Mouse (Mus musculus) kidney, embryonic 14.5 days (tissue): ENCODE results near the gene Myh11. TPM values are rescaled to one million over a fixed set of nuclear protein-coding genes. Genes with fewer than 3 reads are reported as not detected.

Experiments used
- ATAC-seq: fragments of 200-750 bp; cut with Nextera tagmentation; 2 replicates; pipeline ENCODE4 v1.8.0; 2017; ENCODE audit warnings: moderate number of reproducible peaks, mild to moderate bottlenecking, moderate TSS enrichment, moderate library complexity; ENCODE audit not compliant: low FRiP score, low TSS enrichment
- H3K27ac ChIP-seq: fragments of 300-500 bp; sonication (generic); 2 replicates; pipeline ENCODE4 v1.5.1; 2014; ENCODE audit warnings: low read depth, mild to moderate bottlenecking, low read length, moderate library complexity, mixed read lengths
- H3K27me3 ChIP-seq: fragments of 300-500 bp; sonication (generic); 2 replicates; pipeline ENCODE4 v1.6.1; 2014; ENCODE audit warnings: mild to moderate bottlenecking, low read length; ENCODE audit not compliant: control insufficient read depth, insufficient read depth
- H3K36me3 ChIP-seq: fragments of 300-500 bp; sonication (generic); 2 replicates; pipeline ENCODE4 v1.6.1; 2014; ENCODE audit warnings: low read length, mixed read lengths; ENCODE audit not compliant: control insufficient read depth, insufficient read depth
- H3K4me1 ChIP-seq: fragments of 300-500 bp; sonication (generic); 2 replicates; pipeline ENCODE4 v1.6.1; 2014; ENCODE audit warnings: low read length, mixed read lengths; ENCODE audit not compliant: control insufficient read depth, insufficient read depth
- H3K4me2 ChIP-seq: fragments of 300-500 bp; sonication (generic); replicated peaks from 2 replicates; pipeline ENCODE4 v1.6.1; 2014; ENCODE audit warnings: low read depth, mild to moderate bottlenecking, low read length
- H3K4me3 ChIP-seq: fragments of 300-500 bp; sonication (generic); 2 replicates; pipeline ENCODE4 v1.5.1; 2014; ENCODE audit warnings: mild to moderate bottlenecking, low read length
- H3K9ac ChIP-seq: fragments of 300-500 bp; sonication (generic); 2 replicates; pipeline ENCODE4 v1.6.1; 2014; ENCODE audit warnings: low read depth, mild to moderate bottlenecking, low read length, moderate library complexity
- H3K9me3 ChIP-seq: fragments of 300-500 bp; sonication (generic); 2 replicates; pipeline ENCODE4 v1.6.1; 2016; ENCODE audit warnings: low read length; ENCODE audit not compliant: control insufficient read depth
- WGBS: fragments of 180-500 bp; shearing (Covaris S2); extraction: QIAGEN DNeasy Blood & Tissue Kit; methylation state at CpG from one replicate; pipeline ENCODE4 v1.1.7; 2014; 5-methylcytosine and 5-hydroxymethylcytosine counted together
- polyA plus RNA-seq: library from polyadenylated mRNA; unstranded; fragments of >200 nt; fragmentation: Nextera tagmentation; extraction: Ambion mirVana; gene quantifications from 2 replicates; pipeline ENCODE4 v1.2.1, GENCODE M21; 2014

The Myh11 gene
- polyA plus RNA-seq, 1 experiment from 2014 or later, result 3.5 TPM

- Histone ChIP-seq H3K9me3 (no peaks in the 10 kb centered on the region), H3K36me3 (no peaks in the 10 kb centered on the region), H3K4me3 (no peak overlapping the region), H3K4me2 (no peak overlapping the region), H3K9ac (no peak overlapping the region), H3K27ac (no peak overlapping the region), H3K27me3 (no peaks in the 10 kb centered on the region), H3K4me1 (no peaks in the 10 kb centered on the region)
- WGBS, result 11% methylated on average over 2 of the region's 2 CpGs
- peak; percentile 87 for ATAC-seq
Observed at GRCm38 (mm10) chr16:14258856-14259255, 32.3 kb downstream of the Myh11 start.

- H3K27ac ChIP-seq, result no peak overlapping the region
Observed at GRCm38 (mm10) chr16:14253586-14253985, 37.6 kb downstream of the Myh11 start.

GRCm38 (mm10) chr16:14252877-14253276, 38.3 kb downstream of the Myh11 start:
- no peaks in the 10 kb centered on the region for H3K4me1 ChIP-seq
- H3K27me3 ChIP-seq, result no peaks in the 10 kb centered on the region
- WGBS, result 73% methylated on average over 4 of the region's 4 CpGs
- no peak overlapping the region for H3K4me2 ChIP-seq
- H3K9ac ChIP-seq, result no peak overlapping the region
- H3K36me3 ChIP-seq, result no peaks in the 10 kb centered on the region
- no peak overlapping the region for H3K4me3 ChIP-seq
- no peak for ATAC-seq
- no peaks in the 10 kb centered on the region for H3K9me3 ChIP-seq
- no peak overlapping the region for H3K27ac ChIP-seq

More at GRCm38 (mm10) chr16:14253586-14253985, 37.6 kb downstream of the Myh11 start:
- no peak for ATAC-seq
- H3K4me3 ChIP-seq, result no peak overlapping the region
- WGBS, result 79% methylated on average over 3 of the region's 3 CpGs
- no peak overlapping the region for H3K4me2 ChIP-seq
- H3K9ac ChIP-seq, result no peak overlapping the region
- H3K4me1 ChIP-seq, result no peaks in the 10 kb centered on the region
- H3K27me3 ChIP-seq, result no peaks in the 10 kb centered on the region
- H3K36me3 ChIP-seq, result no peaks in the 10 kb centered on the region
- no peaks in the 10 kb centered on the region for H3K9me3 ChIP-seq

- no peak overlapping the region for H3K9ac ChIP-seq
- 77% methylated on average over 1 of the region's 1 CpGs for WGBS
- no peak for ATAC-seq
- no peaks in the 10 kb centered on the region for H3K4me1 ChIP-seq
- no peak overlapping the region for H3K4me3 ChIP-seq
- H3K27ac ChIP-seq, result no peak overlapping the region
- no peaks in the 10 kb centered on the region for H3K36me3 ChIP-seq
- no peak overlapping the region for H3K4me2 ChIP-seq
- H3K27me3 ChIP-seq, result no peaks in the 10 kb centered on the region
- no peaks in the 10 kb centered on the region for H3K9me3 ChIP-seq
Observed at GRCm38 (mm10) chr16:14249913-14250312, 41.3 kb downstream of the Myh11 start.

- 43% methylated on average over 2 of the region's 2 CpGs for WGBS
- H3K4me3 ChIP-seq, result no peak overlapping the region
- no peaks in the 10 kb centered on the region for H3K27me3 ChIP-seq
- no peaks in the 10 kb centered on the region for H3K9me3 ChIP-seq
- no peaks in the 10 kb centered on the region for H3K4me1 ChIP-seq
- no peak overlapping the region for H3K9ac ChIP-seq
- H3K4me2 ChIP-seq, result no peak overlapping the region
- H3K36me3 ChIP-seq, result no peaks in the 10 kb centered on the region
- no peak overlapping the region for H3K27ac ChIP-seq
- no peak for ATAC-seq
Observed at GRCm38 (mm10) chr16:14242553-14242952, 48.6 kb downstream of the Myh11 start.

GRCm38 (mm10) chr16:14242059-14242458, 49.1 kb downstream of the Myh11 start:
- H3K9me3 ChIP-seq, result no peaks in the 10 kb centered on the region
- H3K4me3 ChIP-seq, result no peak overlapping the region
- H3K27me3 ChIP-seq, result no peaks in the 10 kb centered on the region
- H3K4me2 ChIP-seq, result no peak overlapping the region
- no peaks in the 10 kb centered on the region for H3K4me1 ChIP-seq
- ATAC-seq, result no peak
- H3K9ac ChIP-seq, result no peak overlapping the region
- 54% methylated on average over 3 of the region's 3 CpGs for WGBS
- no peaks in the 10 kb centered on the region for H3K36me3 ChIP-seq
- H3K27ac ChIP-seq, result no peak overlapping the region

- Histone ChIP-seq H3K36me3 (no peaks in the 10 kb centered on the region), H3K27me3 (no peaks in the 10 kb centered on the region), H3K9me3 (no peaks in the 10 kb centered on the region), H3K4me1 (no peaks in the 10 kb centered on the region), H3K9ac (no peak overlapping the region), H3K4me2 (no peak overlapping the region), H3K27ac (no peak overlapping the region), H3K4me3 (no peak overlapping the region)
- WGBS, result 25% methylated on average over 6 of the region's 6 CpGs
- ATAC-seq, result peak; percentile 73
Observed at GRCm38 (mm10) chr16:14237100-14237723, 54.0 kb downstream of the Myh11 start.

GRCm38 (mm10) chr16:14215156-14215555, 76.0 kb downstream of the Myh11 start:
- WGBS, result 90% methylated on average over 3 of the region's 3 CpGs
- H3K36me3 ChIP-seq, result no peaks in the 10 kb centered on the region
- H3K9me3 ChIP-seq, result no peaks in the 10 kb centered on the region
- no peaks in the 10 kb centered on the region for H3K27me3 ChIP-seq
- no peak overlapping the region for H3K27ac ChIP-seq
- H3K4me3 ChIP-seq, result no peak overlapping the region
- no peak overlapping the region for H3K9ac ChIP-seq
- no peak for ATAC-seq
- no peaks in the 10 kb centered on the region for H3K4me1 ChIP-seq
- H3K4me2 ChIP-seq, result no peak overlapping the region

GRCm38 (mm10) chr16:14198798-14199197, 92.4 kb downstream of the Myh11 start:
- WGBS, result 79% methylated on average over 4 of the region's 4 CpGs
- H3K4me2 ChIP-seq, result no peak overlapping the region

More at GRCm38 (mm10) chr16:14198798-14199197, 92.4 kb downstream of the Myh11 start:
- Histone ChIP-seq H3K9me3 (no peaks in the 10 kb centered on the region), H3K27me3 (no peaks in the 10 kb centered on the region), H3K9ac (no peak overlapping the region), H3K4me1 (no peaks in the 10 kb centered on the region), H3K36me3 (no peaks in the 10 kb centered on the region), H3K27ac (no peak overlapping the region), H3K4me3 (no peak overlapping the region)
- no peak for ATAC-seq
